Mouse (Mus musculus): ENCODE results near the gene Trim11.

GRCm38 (mm10) chr11:58971796-58972195, 6.1 kb upstream of the Trim11 start:
- TF ChIP-seq CTCF (IDR thresholded peaks at IDR 0.05; ENCODE audit: low read depth) = no peak
- TF ChIP-seq EP300 (IDR thresholded peaks at IDR 0.05; ENCODE audit: low read depth) = no peak

Data from heart, postnatal 0 days (tissue).